Mouse (Mus musculus) erythroid progenitor cell, adult 5-6 weeks (primary cell): ENCODE measurements around the gene Depdc5. TPM values are rescaled to one million over a fixed set of nuclear protein-coding genes. Genes with fewer than 3 reads are reported as not detected.
"Not testable (repeated sequence)": the region's sequence is repeated elsewhere in the genome, so short reads cannot be mapped to it uniquely, and the experiment has no call there.

Source experiments
- ATAC-seq: replicated peaks from 2 replicates; pipeline ENCODE4 v1.8.0; 2016; ENCODE audit warnings: moderate number of reproducible peaks, mild to moderate bottlenecking, moderate TSS enrichment, inconsistent platforms; ENCODE audit not compliant: poor library complexity, low FRiP score, severe bottlenecking
- total RNA-seq, 2 experiments: library from RNA; stranded (forward) in 1 of 2; stranded (reverse) in 1 of 2; fragments of 150-400 nt in 1 of 2; fragments of 186-747, 209-891 nt in 1 of 2; gene quantifications; 2 replicates each; pipeline versions ENCODE4 v1.2.3 to v1.2.4; 2015 to 2017; ENCODE audit warnings: low replicate concordance in 2 of 2

Gene Depdc5
- total RNA-seq, 2 experiments from 2014 or later = 29.8 to 32.3 TPM

DNA sequence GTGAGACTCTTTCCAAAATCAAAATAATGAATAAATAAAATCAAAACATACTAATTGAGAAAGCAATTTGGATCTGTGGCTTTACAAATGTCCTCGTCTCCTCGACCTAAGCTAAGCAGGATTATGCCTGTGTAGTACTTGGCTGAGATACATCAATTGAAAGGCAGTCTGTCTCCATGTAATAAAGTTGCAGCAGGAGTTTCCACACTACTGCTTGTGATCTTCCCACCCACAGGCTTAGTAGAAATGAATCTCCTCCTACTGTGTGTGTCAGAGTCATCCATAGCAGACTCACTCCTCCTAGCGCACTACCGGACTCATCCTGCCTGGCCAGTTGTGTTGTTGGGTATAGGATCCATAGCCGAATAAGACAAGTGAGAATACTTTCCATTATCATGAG, 8.8 kb downstream of the Depdc5 start:
- no peak for ATAC-seq

DNA sequence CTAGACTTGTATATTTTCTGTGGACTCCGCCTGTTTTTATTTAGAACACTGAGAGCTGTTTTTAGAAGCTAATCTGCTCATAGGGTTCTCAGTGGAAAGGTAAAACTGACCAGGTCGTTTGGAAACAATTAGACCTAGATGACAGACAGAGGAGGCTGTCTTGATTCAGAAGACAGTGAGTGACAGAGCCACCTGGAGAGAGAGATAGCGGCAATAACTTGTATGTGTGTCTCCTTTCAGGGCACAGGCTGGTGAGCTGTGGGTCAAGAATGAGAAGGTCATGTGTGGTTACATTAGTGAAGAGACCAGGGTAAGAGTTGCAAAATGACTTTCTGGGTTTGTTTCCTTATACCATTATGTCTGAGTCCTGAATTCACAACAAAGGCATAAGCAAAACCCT, 23.2 kb downstream of the Depdc5 start:
- no peak for ATAC-seq

- ATAC-seq = no peak
Observed at GRCm38 (mm10) chr5:32907496-32907895, 44.0 kb downstream of the Depdc5 start.

DNA sequence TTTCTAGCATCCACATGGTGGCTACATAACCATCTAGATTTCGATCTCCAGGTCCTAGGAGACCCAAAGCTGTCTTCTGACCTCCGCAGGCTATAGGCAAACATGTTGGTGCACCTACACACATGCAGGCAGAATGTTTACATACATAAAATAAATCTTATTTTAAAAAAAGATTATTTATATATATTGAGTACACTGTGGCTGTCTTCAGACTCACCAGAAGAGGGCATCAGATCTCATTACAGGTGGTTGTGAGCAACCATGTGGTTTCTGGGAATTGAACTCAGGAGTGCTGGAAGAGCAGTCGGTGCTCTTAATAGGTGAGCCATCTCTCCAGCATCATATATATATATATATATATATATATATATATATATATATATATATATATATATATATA, 50.6 kb downstream of the Depdc5 start:
- no peak for ATAC-seq

DNA sequence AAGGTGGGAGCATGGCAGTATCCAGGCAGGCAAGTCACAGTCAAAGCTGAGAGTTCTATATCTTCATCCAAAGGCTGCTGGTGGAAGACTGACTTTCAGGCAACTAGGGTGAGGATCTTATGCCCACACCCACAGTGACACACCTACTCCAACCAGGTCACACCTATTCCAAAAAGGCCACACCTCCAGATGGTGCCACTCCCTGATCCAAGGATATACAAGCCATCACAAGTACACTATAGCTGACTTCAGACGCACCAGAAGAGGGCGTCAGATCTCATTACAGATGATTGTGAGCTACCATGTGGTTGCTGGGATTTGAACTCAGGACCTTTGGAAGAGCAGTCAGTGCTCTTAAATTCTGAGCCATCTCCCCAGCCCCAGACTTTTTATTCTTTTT, 55.8 kb downstream of the Depdc5 start:
- not testable (repeated sequence) for ATAC-seq

- no peak for ATAC-seq
Observed at GRCm38 (mm10) chr5:32922906-32923305, 59.4 kb downstream of the Depdc5 start.

GRCm38 (mm10) chr5:32930761-32931160, 67.3 kb downstream of the Depdc5 start:
- ATAC-seq = no peak

- ATAC-seq = 0 out of 2 replicates have a peak, but pooled peaks have one; percentile 42
Observed at GRCm38 (mm10) chr5:32934654-32935053, 71.2 kb downstream of the Depdc5 start.

- no peak for ATAC-seq
Observed at GRCm38 (mm10) chr5:32940586-32940985, 77.1 kb downstream of the Depdc5 start.

- ATAC-seq = no peak
Observed at GRCm38 (mm10) chr5:32941209-32941924, 77.9 kb downstream of the Depdc5 start.

GRCm38 (mm10) chr5:32950077-32950476, 86.6 kb downstream of the Depdc5 start:
- ATAC-seq = peak; percentile 40; the same call in 1 of the 2 replicates

DNA sequence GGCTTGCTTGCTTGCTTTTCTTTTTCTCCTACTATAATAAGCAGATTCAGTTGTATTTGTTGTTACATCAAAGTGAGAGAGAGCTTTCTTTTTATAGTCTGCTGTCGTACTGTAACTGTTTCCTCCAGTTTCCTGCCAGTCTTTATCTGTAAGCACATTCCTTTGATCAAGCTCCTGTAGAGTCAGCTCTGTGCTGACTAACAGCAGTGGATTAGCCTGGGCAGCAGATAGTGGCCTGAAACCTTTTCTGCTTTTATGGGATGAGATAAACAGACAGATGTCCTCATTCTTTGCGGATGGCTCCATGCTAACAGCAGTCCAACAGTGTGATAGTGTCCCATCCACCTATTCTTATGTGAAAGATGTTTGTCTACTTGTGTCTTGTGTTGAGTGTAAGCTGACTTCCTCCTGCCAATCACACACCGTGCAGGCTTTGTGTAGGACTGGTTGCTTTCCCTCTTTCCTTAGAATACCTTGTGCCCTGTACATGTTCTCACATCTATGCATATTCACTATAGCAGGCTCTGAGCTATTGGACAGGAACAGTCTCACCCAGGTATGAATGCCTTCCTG, 87.3 kb downstream of the Depdc5 start:
- peak; percentile 95 for ATAC-seq

DNA sequence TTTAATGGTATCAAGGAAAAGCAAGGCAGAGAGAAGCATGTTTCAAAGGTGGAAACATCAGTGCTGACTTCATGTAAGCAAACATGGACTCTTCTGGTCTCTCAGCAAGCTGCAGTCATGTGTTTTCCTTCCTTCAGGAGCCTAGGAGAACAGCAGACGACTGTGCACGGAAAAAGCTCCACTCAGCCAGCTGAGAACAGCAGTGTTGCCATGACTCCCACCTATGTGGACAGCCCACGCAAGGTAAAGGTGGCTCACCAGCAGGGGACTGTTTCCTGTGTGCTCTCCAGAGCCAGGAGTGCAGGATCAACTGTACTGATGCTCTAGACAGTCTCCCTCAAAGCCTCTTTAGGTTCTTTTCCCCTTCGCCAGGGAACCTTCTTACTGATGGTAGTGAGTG, 92.2 kb downstream of the Depdc5 start:
- no peak for ATAC-seq

DNA sequence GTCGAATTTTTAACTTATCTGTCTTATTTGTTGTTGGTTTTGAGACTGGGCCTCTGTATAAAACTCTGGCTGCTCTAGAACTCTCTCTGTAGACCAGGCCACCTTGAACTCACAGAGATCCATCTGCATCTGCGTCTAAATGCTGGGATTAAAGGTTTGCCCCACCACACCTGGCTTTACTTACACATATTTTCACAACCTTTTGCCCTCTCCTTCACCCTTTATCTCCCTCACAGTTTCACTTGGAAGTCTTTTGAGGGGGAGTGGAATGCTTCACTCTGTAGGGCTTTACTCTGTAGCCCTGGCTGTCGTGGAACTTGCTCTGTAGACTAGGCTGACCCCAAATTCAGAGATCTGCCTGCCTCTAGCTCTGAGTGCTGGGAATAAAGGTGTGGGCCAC, 98.1 kb downstream of the Depdc5 start:
- ATAC-seq = no peak

- no peak for ATAC-seq
Observed at GRCm38 (mm10) chr5:32962581-32962980, 99.1 kb downstream of the Depdc5 start.

DNA sequence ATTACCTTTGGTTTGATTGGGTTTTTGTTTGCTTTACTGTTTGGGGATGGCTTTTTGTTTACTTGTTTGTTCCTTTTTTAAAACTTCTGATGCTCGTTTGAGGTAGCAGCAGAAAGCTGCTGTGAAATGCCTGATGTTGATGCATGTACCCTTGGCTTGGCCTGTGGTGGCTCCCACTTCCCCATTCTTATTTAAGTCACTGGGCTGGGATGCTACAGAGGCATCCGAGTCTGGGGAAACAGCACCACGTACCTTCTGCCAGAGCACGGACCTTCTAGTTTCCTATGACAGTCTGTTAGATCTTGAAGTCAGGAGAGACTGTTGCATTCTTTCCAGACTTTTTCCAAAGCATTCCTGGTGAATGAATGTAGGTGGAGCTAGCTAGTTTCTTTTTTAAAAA, 113.0 kb downstream of the Depdc5 start:
- no peak for ATAC-seq

GRCm38 (mm10) chr5:32977179-32977578, 113.7 kb downstream of the Depdc5 start:
- no peak for ATAC-seq

DNA sequence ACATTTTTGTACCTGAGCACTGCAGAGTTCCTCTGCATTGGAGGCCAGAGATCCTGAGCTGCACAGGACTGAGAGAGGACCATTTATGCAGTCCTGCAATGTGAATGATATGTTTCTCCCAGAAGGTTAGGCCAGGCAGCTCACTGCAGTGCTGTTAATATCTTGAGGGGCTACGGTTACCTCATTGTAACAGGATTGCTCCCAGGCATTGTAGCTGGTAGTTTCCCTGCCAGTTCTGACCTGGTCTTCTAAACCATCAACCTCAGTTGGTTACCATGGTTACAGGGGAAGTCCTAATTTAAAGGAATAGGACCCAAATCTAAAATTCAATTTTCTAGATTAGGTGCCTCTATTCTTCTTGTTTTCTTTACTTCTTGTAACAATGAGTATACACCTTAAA, 121.9 kb downstream of the Depdc5 start:
- no peak for ATAC-seq

DNA sequence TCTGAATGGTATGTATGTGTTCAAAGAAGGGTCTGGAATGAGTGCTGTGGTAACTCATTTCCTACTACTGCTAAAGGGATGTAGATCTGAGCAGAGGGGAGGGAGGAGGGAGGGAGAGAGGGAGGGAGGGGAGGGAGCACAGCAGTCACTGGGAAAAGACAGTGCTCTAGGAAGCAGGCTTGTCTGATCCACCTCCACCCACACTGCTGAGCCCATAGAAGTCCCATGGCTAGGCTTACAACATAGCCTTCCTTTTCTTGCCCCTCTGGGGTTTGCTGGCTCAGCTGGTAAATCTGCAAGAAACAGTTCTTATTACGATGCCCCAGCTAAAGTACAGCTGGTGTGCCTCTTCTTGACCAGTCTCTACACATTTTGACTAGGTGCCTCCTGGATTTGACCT, 124.4 kb downstream of the Depdc5 start:
- ATAC-seq = no peak

GRCm38 (mm10) chr5:32989959-32990640, 126.6 kb downstream of the Depdc5 start:
- ATAC-seq = no peak

DNA sequence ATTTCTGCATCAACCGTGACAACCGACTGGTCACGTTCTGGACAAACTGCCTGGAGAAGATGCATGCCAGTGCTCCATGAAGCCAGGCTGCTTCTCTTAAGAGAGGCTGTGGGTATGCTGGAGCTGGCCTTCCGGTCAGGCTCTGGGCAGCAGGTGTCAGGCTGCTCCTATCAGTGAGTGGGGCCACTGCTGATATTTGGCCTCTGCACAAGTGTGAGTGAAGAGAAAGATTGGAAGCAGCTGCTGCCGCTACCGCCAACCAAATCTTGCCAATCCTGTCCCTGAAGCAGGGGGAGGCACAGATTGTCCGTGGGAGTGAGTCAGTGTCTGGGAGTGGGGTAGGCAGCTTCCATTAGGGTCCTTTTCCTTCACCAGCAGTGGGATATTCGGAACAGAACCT, 127.7 kb downstream of the Depdc5 start:
- ATAC-seq = no peak
